Mouse (Mus musculus): ENCODE data around the gene Tomm5. TPM values are rescaled to one million over a fixed set of nuclear protein-coding genes. Genes with fewer than 3 reads are reported as not detected.
"Not testable (repeated sequence)": the region's sequence is repeated elsewhere in the genome, so short reads cannot be mapped to it uniquely, and the experiment has no call there.

The Tomm5 gene
- polyA plus RNA-seq, 1 experiment: 132 TPM

GRCm38 (mm10) chr4:45073544-45073943 is 34.4 kb downstream of the Tomm5 start:
- Histone ChIP-seq H3K27ac (ENCODE audit: insufficient read depth, low read length) (no peak overlapping the region), H3K4me1 (ENCODE audit: control insufficient read depth, insufficient read depth, low read length) (no peaks in the 10 kb centered on the region), H3K4me3 (ENCODE audit: insufficient read depth, low read length) (no peak overlapping the region)
- no peak for TF ChIP-seq CTCF (IDR thresholded peaks at IDR 0.05; ENCODE audit: extremely low read depth, insufficient read depth, low read length)
- TF ChIP-seq POLR2A (IDR thresholded peaks at IDR 0.05; ENCODE audit: extremely low read depth, insufficient read depth, low read length): no peak

- Histone ChIP-seq H3K4me3 (ENCODE audit: insufficient read depth, low read length) (no peak overlapping the region), H3K27ac (ENCODE audit: insufficient read depth, low read length) (no peak overlapping the region), H3K4me1 (ENCODE audit: control insufficient read depth, insufficient read depth, low read length) (no peaks in the 10 kb centered on the region)
- TF ChIP-seq CTCF (IDR thresholded peaks at IDR 0.05; ENCODE audit: extremely low read depth, insufficient read depth, low read length) (no peak), POLR2A (IDR thresholded peaks at IDR 0.05; ENCODE audit: extremely low read depth, insufficient read depth, low read length) (no peak)
These were observed 35.5 kb downstream of the Tomm5 start for GRCm38 (mm10) chr4:45072261-45072973.

- peaks cover 2% of the 10 kb centered on the region; the same call in 1 of the 2 replicates for H3K4me1 ChIP-seq (ENCODE audit: control insufficient read depth, insufficient read depth, low read length)
- H3K27ac ChIP-seq (ENCODE audit: insufficient read depth, low read length): no peak overlapping the region
- TF ChIP-seq POLR2A (IDR thresholded peaks at IDR 0.05; ENCODE audit: extremely low read depth, insufficient read depth, low read length): no peak
- TF ChIP-seq CTCF (IDR thresholded peaks at IDR 0.05; ENCODE audit: extremely low read depth, insufficient read depth, low read length): no peak
- H3K4me3 ChIP-seq (ENCODE audit: insufficient read depth, low read length): no peak overlapping the region
These were observed 40.2 kb downstream of the Tomm5 start for GRCm38 (mm10) chr4:45067742-45068141.

GRCm38 (mm10) chr4:45066036-45066730 is 41.7 kb downstream of the Tomm5 start:
- Histone ChIP-seq H3K4me1 (ENCODE audit: control insufficient read depth, insufficient read depth, low read length) (peaks cover 2% of the 10 kb centered on the region; the same call in 1 of the 2 replicates), H3K27ac (ENCODE audit: insufficient read depth, low read length) (no peak overlapping the region)

GRCm38 (mm10) chr4:45064577-45064976 is 43.3 kb downstream of the Tomm5 start:
- H3K4me1 ChIP-seq (ENCODE audit: control insufficient read depth, insufficient read depth, low read length): peaks cover 2% of the 10 kb centered on the region; the same call in 1 of the 2 replicates
- no peak overlapping the region for H3K27ac ChIP-seq (ENCODE audit: insufficient read depth, low read length)
- no peak overlapping the region for H3K4me3 ChIP-seq (ENCODE audit: insufficient read depth, low read length)
- no peak for TF ChIP-seq CTCF (IDR thresholded peaks at IDR 0.05; ENCODE audit: extremely low read depth, insufficient read depth, low read length)
- no peak for TF ChIP-seq POLR2A (IDR thresholded peaks at IDR 0.05; ENCODE audit: extremely low read depth, insufficient read depth, low read length)

More at GRCm38 (mm10) chr4:45066036-45066730, 41.7 kb downstream of the Tomm5 start:
- TF ChIP-seq POLR2A (IDR thresholded peaks at IDR 0.05; ENCODE audit: extremely low read depth, insufficient read depth, low read length): no peak
- TF ChIP-seq CTCF (IDR thresholded peaks at IDR 0.05; ENCODE audit: extremely low read depth, insufficient read depth, low read length): no peak
- H3K4me3 ChIP-seq (ENCODE audit: insufficient read depth, low read length): no peak overlapping the region

- H3K4me3 ChIP-seq (ENCODE audit: insufficient read depth, low read length); H3K27ac ChIP-seq (ENCODE audit: insufficient read depth, low read length); H3K4me1 ChIP-seq (ENCODE audit: control insufficient read depth, insufficient read depth, low read length): not testable (repeated sequence)
These were observed 44.1 kb downstream of the Tomm5 start for GRCm38 (mm10) chr4:45063836-45064235.

GRCm38 (mm10) chr4:45055451-45055850 is 52.5 kb downstream of the Tomm5 start:
- no peak for TF ChIP-seq CTCF (IDR thresholded peaks at IDR 0.05; ENCODE audit: extremely low read depth, insufficient read depth, low read length)
- Histone ChIP-seq H3K27ac (ENCODE audit: insufficient read depth, low read length) (no peak overlapping the region), H3K4me3 (ENCODE audit: insufficient read depth, low read length) (no peak overlapping the region), H3K4me1 (ENCODE audit: control insufficient read depth, insufficient read depth, low read length) (no peaks in the 10 kb centered on the region; the same call in 1 of the 2 replicates)

Other genes with a start within 250 kb of the Tomm5 start
- gene Grhpr, start 126.7 kb downstream of the Tomm5 start, polyA plus RNA-seq (2012; rRNA removed): 48.2 and 50.3 TPM in 2 replicates
- 7.7 and 8.2 TPM in 2 replicates for gene Zbtb5, start 95.7 kb downstream of the Tomm5 start, polyA plus RNA-seq (2012; rRNA removed)
- gene Polr1e, start 89.5 kb downstream of the Tomm5 start, polyA plus RNA-seq (2012; rRNA removed): 11.4 and 12.4 TPM in 2 replicates
- 27.3 and 28.1 TPM in 2 replicates for gene Fbxo10, start 23.5 kb downstream of the Tomm5 start, polyA plus RNA-seq (2012; rRNA removed)
- gene Frmpd1, start 76.8 kb upstream of the Tomm5 start, polyA plus RNA-seq (2012; rRNA removed): 6.7 and 7.6 TPM in 2 replicates
- 13.5 and 16.6 TPM in 2 replicates for gene Trmt10b, start 189.0 kb upstream of the Tomm5 start, polyA plus RNA-seq (2012; rRNA removed)
- 8.2 and 9.0 TPM in 2 replicates for gene Dcaf10, start 234.0 kb upstream of the Tomm5 start, polyA plus RNA-seq (2012; rRNA removed)
- gene Exosc3, start 234.6 kb upstream of the Tomm5 start, polyA plus RNA-seq (2012; rRNA removed): 18.0 and 18.8 TPM in 2 replicates

All from cortical plate, adult 2 months (tissue).